Mouse (Mus musculus): Measurements from ENCODE around the gene Iqca. TPM values are rescaled to one million over a fixed set of nuclear protein-coding genes. Genes with fewer than 3 reads are reported as not detected.

Iqca gene
- polyA plus RNA-seq, 1 experiment from 2014 or later, result 0.31 TPM

DNA sequence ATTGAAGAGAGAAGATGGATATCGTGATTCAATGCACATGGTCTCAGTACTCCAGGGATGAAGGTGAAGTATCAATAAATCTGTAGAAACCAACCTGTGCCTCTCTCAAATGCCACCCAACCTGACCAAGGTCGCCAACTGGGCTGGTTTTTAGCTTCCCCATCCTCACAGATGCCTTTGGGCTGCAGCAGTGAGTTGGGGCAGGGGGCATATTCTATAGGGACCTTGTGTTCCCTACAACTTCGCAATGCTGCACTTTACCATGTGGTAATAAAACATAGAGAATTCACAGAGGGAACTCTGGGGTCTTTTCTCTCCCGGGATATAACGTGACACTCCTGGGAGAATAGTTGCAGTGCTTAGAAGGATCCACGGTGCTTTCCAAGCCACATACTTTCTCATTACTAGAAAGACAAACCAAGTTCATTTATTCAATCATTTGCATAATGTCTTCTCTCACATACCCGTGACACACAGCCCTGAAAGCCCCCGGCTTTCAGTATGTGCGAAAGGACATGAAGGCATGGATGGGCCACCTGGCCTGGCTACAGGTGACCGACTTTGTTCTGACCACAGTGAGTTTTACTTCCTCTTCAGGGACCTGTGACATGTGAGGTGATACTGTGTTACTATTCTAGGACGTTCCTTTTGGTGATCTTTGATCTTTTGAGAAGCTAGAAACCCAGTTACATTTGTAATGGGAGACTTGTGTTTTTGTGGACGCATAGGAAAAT, 27.9 kb upstream of the Iqca start:
- Histone ChIP-seq H3K4me1 (ENCODE audit: control insufficient read depth, insufficient read depth, low read length) (no peaks in the 10 kb centered on the region), H3K4me3 (ENCODE audit: low read length) (no peak overlapping the region), H3K4me2 (replicated peaks; ENCODE audit: low read depth, low read length) (no peak overlapping the region), H3K27me3 (ENCODE audit: control insufficient read depth, insufficient read depth, low read length) (no peaks in the 10 kb centered on the region; the same call in 1 of the 2 replicates), H3K9me3 (ENCODE audit: control insufficient read depth, low read length) (no peaks in the 10 kb centered on the region; the same call in 1 of the 2 replicates), H3K9ac (ENCODE audit: low read depth, low read length) (no peak overlapping the region), H3K36me3 (ENCODE audit: control insufficient read depth, insufficient read depth, low read length) (no peaks in the 10 kb centered on the region), H3K27ac (ENCODE audit: low read depth, low read length) (no peak overlapping the region)
- 78% methylated on average over 12 of the region's 12 CpGs for WGBS
- ATAC-seq (ENCODE audit: low FRiP score, low TSS enrichment), result no peak

DNA sequence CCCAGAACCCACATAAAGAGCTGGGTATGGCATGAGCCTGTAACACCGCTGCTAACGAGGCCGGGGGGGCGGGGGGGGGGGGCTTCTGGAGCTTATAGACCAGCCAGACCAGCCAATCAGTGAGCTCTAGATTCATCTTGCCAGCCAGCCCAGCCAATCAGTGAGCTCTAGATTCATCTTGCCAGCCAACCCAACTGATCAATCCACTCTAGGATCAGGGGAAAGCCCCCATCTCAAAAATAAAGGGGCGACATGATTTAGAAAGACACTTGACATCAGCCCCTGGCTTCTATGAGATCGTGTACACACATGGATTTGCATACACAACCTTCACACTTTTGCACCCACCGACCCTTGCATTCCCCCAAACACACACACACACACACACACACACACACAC, 27.3 kb upstream of the Iqca start:
- H3K27ac ChIP-seq (ENCODE audit: low read depth, low read length), result no peak overlapping the region
- WGBS, result 72% methylated on average over 7 of the region's 7 CpGs
- H3K9ac ChIP-seq (ENCODE audit: low read depth, low read length), result no peak overlapping the region

DNA sequence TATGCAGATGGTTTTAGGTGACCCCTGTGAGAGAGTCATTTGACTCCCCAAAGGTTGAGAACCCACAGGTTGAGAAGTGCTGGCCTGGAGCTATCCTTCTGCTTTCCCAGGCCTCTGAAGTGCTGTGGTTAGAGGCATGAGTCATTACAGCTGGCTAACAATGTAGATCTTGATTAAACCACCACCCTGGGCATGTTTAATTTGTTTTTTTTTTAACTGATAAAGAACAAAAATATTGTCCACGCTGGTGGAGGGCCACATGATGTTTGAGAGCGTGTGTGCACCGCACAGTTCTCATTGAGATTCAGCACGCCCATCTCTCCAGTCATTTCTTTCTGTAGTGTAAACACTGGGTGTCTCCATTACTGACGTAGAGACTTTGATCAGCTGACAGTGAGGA, 24.8 kb upstream of the Iqca start:
- Histone ChIP-seq H3K27ac (ENCODE audit: low read depth, low read length) (no peak overlapping the region), H3K9ac (ENCODE audit: low read depth, low read length) (no peak overlapping the region), H3K4me2 (replicated peaks; ENCODE audit: low read depth, low read length) (no peak overlapping the region), H3K4me3 (ENCODE audit: low read length) (no peak overlapping the region), H3K36me3 (ENCODE audit: control insufficient read depth, insufficient read depth, low read length) (no peaks in the 10 kb centered on the region), H3K27me3 (ENCODE audit: control insufficient read depth, insufficient read depth, low read length) (no peaks in the 10 kb centered on the region; the same call in 1 of the 2 replicates), H3K4me1 (ENCODE audit: control insufficient read depth, insufficient read depth, low read length) (no peaks in the 10 kb centered on the region), H3K9me3 (ENCODE audit: control insufficient read depth, low read length) (no peaks in the 10 kb centered on the region)
- ATAC-seq (ENCODE audit: low FRiP score, low TSS enrichment), result no peak
- 53% methylated on average over 5 of the region's 5 CpGs for WGBS

More for the DNA sequence above, 27.3 kb upstream of the Iqca start:
- no peaks in the 10 kb centered on the region; the same call in 1 of the 2 replicates for H3K27me3 ChIP-seq (ENCODE audit: control insufficient read depth, insufficient read depth, low read length)
- no peak overlapping the region for H3K4me3 ChIP-seq (ENCODE audit: low read length)
- H3K4me2 ChIP-seq (replicated peaks; ENCODE audit: low read depth, low read length), result no peak overlapping the region
- no peak for ATAC-seq (ENCODE audit: low FRiP score, low TSS enrichment)
- H3K9me3 ChIP-seq (ENCODE audit: control insufficient read depth, low read length), result no peaks in the 10 kb centered on the region
- H3K36me3 ChIP-seq (ENCODE audit: control insufficient read depth, insufficient read depth, low read length), result no peaks in the 10 kb centered on the region
- no peaks in the 10 kb centered on the region for H3K4me1 ChIP-seq (ENCODE audit: control insufficient read depth, insufficient read depth, low read length)

DNA sequence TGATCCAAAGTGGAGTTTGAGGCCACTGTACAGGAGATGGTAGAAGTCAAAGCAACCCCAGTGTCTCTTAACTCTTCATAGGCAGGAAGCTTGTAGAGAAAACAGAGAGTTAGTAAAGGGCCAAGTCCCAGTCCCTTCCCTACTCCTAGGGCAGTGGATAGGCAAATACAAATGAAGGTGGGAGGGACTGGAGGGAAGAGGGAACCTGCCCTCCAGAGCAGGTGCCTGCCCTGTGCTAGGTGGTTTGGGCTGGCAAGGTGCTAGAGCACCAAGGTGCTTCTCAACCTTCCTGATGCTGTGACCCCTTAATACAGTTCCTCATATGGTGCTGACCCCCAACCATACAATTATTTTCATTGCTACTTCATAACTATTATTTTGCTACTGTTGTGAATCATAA, 24.4 kb upstream of the Iqca start:
- Histone ChIP-seq H3K4me2 (replicated peaks; ENCODE audit: low read depth, low read length) (no peak overlapping the region), H3K9me3 (ENCODE audit: control insufficient read depth, low read length) (no peaks in the 10 kb centered on the region), H3K9ac (ENCODE audit: low read depth, low read length) (no peak overlapping the region), H3K27ac (ENCODE audit: low read depth, low read length) (no peak overlapping the region), H3K4me3 (ENCODE audit: low read length) (no peak overlapping the region), H3K4me1 (ENCODE audit: control insufficient read depth, insufficient read depth, low read length) (no peaks in the 10 kb centered on the region), H3K27me3 (ENCODE audit: control insufficient read depth, insufficient read depth, low read length) (no peaks in the 10 kb centered on the region; the same call in 1 of the 2 replicates), H3K36me3 (ENCODE audit: control insufficient read depth, insufficient read depth, low read length) (no peaks in the 10 kb centered on the region)
- ATAC-seq (ENCODE audit: low FRiP score, low TSS enrichment), result no peak

DNA sequence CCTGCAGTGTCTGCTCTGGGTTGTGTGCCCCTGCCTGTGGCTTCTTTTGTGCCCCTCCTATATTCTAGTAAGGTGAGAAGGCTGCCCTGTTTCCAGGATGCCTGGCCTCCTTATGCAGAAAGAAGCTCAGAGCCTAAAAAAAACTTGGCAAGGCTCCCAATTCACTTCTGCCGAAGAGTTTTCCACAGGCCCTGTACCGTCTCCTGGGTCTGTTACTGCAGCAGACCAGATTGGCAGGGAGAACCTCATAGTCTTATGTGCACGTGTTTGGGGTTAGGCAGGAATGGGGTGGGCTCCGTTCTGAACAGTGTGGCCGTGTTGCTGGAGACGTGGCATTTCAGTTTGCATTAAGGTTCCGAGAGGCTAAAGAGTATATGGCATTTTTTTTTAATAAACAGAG, 23.0 kb upstream of the Iqca start:
- Histone ChIP-seq H3K9me3 (ENCODE audit: control insufficient read depth, low read length) (no peaks in the 10 kb centered on the region), H3K36me3 (ENCODE audit: control insufficient read depth, insufficient read depth, low read length) (no peaks in the 10 kb centered on the region), H3K4me1 (ENCODE audit: control insufficient read depth, insufficient read depth, low read length) (no peaks in the 10 kb centered on the region), H3K27ac (ENCODE audit: low read depth, low read length) (no peak overlapping the region), H3K9ac (ENCODE audit: low read depth, low read length) (no peak overlapping the region), H3K27me3 (ENCODE audit: control insufficient read depth, insufficient read depth, low read length) (no peaks in the 10 kb centered on the region; the same call in 1 of the 2 replicates), H3K4me2 (replicated peaks; ENCODE audit: low read depth, low read length) (no peak overlapping the region), H3K4me3 (ENCODE audit: low read length) (no peak overlapping the region)
- no peak for ATAC-seq (ENCODE audit: low FRiP score, low TSS enrichment)
- WGBS, result 68% methylated on average over 7 of the region's 7 CpGs

DNA sequence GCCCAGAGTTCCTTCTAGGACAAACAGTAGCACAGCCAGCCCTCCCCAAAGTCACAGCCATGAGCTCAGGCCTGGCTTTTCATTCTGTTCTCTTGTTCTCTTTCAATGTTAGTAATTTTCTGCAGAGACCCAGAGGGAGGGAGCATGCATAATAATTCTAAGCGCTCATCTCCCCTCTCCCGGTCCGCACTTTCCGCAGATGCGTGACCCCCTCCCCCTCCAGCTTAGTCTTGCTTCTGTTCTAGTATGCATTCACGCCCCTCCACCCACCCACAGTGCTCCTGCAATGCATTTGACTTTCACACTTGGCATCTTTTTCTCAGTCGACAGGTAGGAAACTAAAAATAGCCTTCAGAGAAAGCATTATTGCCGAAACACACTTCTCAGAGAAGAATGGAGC, 21.1 kb upstream of the Iqca start:
- Histone ChIP-seq H3K4me2 (replicated peaks; ENCODE audit: low read depth, low read length) (no peak overlapping the region), H3K4me3 (ENCODE audit: low read length) (no peak overlapping the region), H3K27ac (ENCODE audit: low read depth, low read length) (no peak overlapping the region), H3K9me3 (ENCODE audit: control insufficient read depth, low read length) (no peaks in the 10 kb centered on the region), H3K4me1 (ENCODE audit: control insufficient read depth, insufficient read depth, low read length) (no peaks in the 10 kb centered on the region), H3K36me3 (ENCODE audit: control insufficient read depth, insufficient read depth, low read length) (no peaks in the 10 kb centered on the region), H3K27me3 (ENCODE audit: control insufficient read depth, insufficient read depth, low read length) (no peaks in the 10 kb centered on the region; the same call in 1 of the 2 replicates), H3K9ac (ENCODE audit: low read depth, low read length) (no peak overlapping the region)
- no peak for ATAC-seq (ENCODE audit: low FRiP score, low TSS enrichment)
- WGBS, result 73% methylated on average over 8 of the region's 8 CpGs

DNA sequence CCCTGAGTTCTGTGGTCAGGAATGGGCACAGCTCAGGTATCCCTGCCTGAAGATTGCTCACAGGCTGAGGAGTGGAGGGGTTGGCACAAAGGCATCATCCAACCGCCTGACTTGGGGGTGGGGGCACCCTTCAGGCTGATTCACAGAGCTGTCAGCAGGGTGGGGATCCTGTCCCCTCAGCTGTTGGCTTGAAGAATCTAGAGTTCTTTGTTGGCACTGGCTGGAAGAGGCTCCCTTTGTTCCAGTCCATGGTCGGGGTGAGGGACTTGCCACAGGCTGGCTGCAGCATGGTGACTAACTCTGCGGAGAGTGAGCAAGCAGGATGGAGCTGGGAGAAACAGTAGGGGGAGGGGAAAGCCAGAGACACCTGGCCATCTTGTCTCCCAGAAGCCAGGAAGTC, 11.1 kb upstream of the Iqca start:
- H3K27ac ChIP-seq (ENCODE audit: low read depth, low read length), result no peak overlapping the region
- H3K27me3 ChIP-seq (ENCODE audit: control insufficient read depth, insufficient read depth, low read length), result no peaks in the 10 kb centered on the region
- ATAC-seq (ENCODE audit: low FRiP score, low TSS enrichment), result no peak
- H3K9me3 ChIP-seq (ENCODE audit: control insufficient read depth, low read length), result no peaks in the 10 kb centered on the region
- H3K4me3 ChIP-seq (ENCODE audit: low read length), result no peak overlapping the region
- H3K36me3 ChIP-seq (ENCODE audit: control insufficient read depth, insufficient read depth, low read length), result no peaks in the 10 kb centered on the region
- no peak overlapping the region for H3K9ac ChIP-seq (ENCODE audit: low read depth, low read length)
- H3K4me1 ChIP-seq (ENCODE audit: control insufficient read depth, insufficient read depth, low read length), result peaks cover 22% of the 10 kb centered on the region
- H3K4me2 ChIP-seq (replicated peaks; ENCODE audit: low read depth, low read length), result no peak overlapping the region
- 44% methylated on average over 3 of the region's 3 CpGs for WGBS

DNA sequence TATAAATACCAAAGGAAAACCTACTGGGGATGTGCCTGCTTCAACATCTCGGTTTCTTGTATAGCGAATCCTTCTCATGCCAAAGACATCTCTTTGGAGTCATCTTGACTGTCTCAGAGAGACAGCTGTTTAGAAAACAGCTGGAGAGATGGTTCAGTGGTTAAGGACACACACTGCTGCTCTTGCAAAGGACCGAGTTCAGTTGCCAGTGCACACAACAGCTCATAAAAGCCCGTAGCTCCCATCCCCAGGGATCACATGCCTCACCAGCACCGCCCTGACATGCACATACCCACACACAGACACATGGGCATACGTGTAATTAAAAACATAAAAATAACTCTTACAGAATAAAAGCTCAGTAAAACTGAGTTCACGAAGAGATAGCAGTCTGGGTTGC, 10.0 kb upstream of the Iqca start:
- 40% methylated on average over 7 of the region's 7 CpGs for WGBS
- Histone ChIP-seq H3K4me3 (ENCODE audit: low read length) (no peak overlapping the region), H3K36me3 (ENCODE audit: control insufficient read depth, insufficient read depth, low read length) (no peaks in the 10 kb centered on the region), H3K9me3 (ENCODE audit: control insufficient read depth, low read length) (no peaks in the 10 kb centered on the region), H3K4me2 (replicated peaks; ENCODE audit: low read depth, low read length) (no peak overlapping the region), H3K9ac (ENCODE audit: low read depth, low read length) (no peak overlapping the region), H3K4me1 (ENCODE audit: control insufficient read depth, insufficient read depth, low read length) (peaks cover 18% of the 10 kb centered on the region), H3K27ac (ENCODE audit: low read depth, low read length) (peak overlapping the region; percentile 53; the same call in 1 of the 2 replicates), H3K27me3 (ENCODE audit: control insufficient read depth, insufficient read depth, low read length) (no peaks in the 10 kb centered on the region)
- 0 out of 2 replicates have a peak, but pooled peaks have one; percentile 43 for ATAC-seq (ENCODE audit: low FRiP score, low TSS enrichment)

DNA sequence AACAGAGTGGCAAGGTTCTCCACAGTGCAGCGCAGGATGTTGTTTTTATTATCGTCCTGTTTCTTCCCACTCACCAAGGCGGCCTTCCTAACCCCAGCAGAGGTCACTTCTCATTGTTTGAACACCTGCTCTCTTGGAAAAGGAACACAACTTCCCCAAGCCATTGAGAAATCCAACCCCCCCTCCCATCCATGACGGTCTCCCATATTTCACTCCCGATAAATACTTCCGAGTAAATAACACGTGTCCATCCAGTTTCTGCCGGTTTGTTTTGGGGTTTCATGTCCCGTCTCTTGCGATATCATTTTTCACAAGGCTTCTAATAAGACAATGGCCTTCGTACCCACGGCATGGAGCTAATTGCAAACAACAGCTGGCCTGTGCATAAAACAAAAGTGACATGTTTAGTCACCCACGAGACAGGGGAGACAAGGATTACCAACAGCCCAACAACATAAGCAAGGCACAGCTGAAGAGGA, 9.2 kb upstream of the Iqca start:
- Histone ChIP-seq H3K9me3 (ENCODE audit: control insufficient read depth, low read length) (no peaks in the 10 kb centered on the region), H3K4me3 (ENCODE audit: low read length) (no peak overlapping the region), H3K4me2 (replicated peaks; ENCODE audit: low read depth, low read length) (no peak overlapping the region; the same call in 1 of the 2 replicates), H3K9ac (ENCODE audit: low read depth, low read length) (no peak overlapping the region), H3K4me1 (ENCODE audit: control insufficient read depth, insufficient read depth, low read length) (peaks cover 18% of the 10 kb centered on the region), H3K27me3 (ENCODE audit: control insufficient read depth, insufficient read depth, low read length) (no peaks in the 10 kb centered on the region), H3K27ac (ENCODE audit: low read depth, low read length) (no peak overlapping the region), H3K36me3 (ENCODE audit: control insufficient read depth, insufficient read depth, low read length) (no peaks in the 10 kb centered on the region)
- 16% methylated on average over 13 of the region's 13 CpGs for WGBS
- peak; percentile 75 for ATAC-seq (ENCODE audit: low FRiP score, low TSS enrichment)

Measured in kidney, embryonic 14.5 days (tissue).